Mouse (Mus musculus) CH12.LX (cell line): Measurements from ENCODE around the gene Macrod1. TPM values are rescaled to one million over a fixed set of nuclear protein-coding genes. Genes with fewer than 3 reads are reported as not detected.
A peak's percentile ranks its signal among the peaks of the same experiment; 100 is the strongest.

Source experiments
- DNase-seq: peaks from one replicate; pipeline ENCODE4 v3.0.0-alpha.2; 2013; ENCODE audit errors: extremely low read depth
- H3K27ac ChIP-seq: 2 replicates; pipeline ENCODE4 v1.5.1; 2012; ENCODE audit warnings: low read depth, mild to moderate bottlenecking, control low read depth, moderate library complexity; ENCODE audit not compliant: insufficient read depth
- H3K27me3 ChIP-seq: replicated peaks from 2 replicates; pipeline ENCODE3; 2012; ENCODE audit warnings: inconsistent platforms
- H3K36me3 ChIP-seq, 2 experiments: replicated peaks in 1 of 2; 2 replicates each; pipeline versions ENCODE3 to v1.6.1; 2012; ENCODE audit warnings: inconsistent platforms in 1 of 2, low read length in 1 of 2, mild to moderate bottlenecking in 1 of 2, mixed read lengths in 1 of 2, moderate library complexity in 1 of 2; ENCODE audit not compliant: control insufficient read depth in 1 of 2, insufficient read depth in 1 of 2
- H3K4me1 ChIP-seq, 2 experiments: 2 replicates each; pipeline ENCODE4 v1.6.1; 2012; ENCODE audit warnings: inconsistent platforms in 1 of 2, moderate library complexity in 1 of 2; ENCODE audit not compliant: insufficient read depth in 2 of 2, control insufficient read depth in 1 of 2
- H3K4me2 ChIP-seq: 2 replicates; pipeline ENCODE4 v1.6.1; 2012; ENCODE audit warnings: low read depth, mild to moderate bottlenecking, control low read depth; ENCODE audit not compliant: poor library complexity, insufficient read depth, severe bottlenecking
- H3K4me3 ChIP-seq, 3 experiments: fragments of 150-350 bp in 1 of 3; sonication (generic) in 1 of 3; replicated peaks in 1 of 3; 2 replicates each; pipeline versions ENCODE3 to v1.5.1; 2011 to 2012; ENCODE audit warnings: low read depth in 2 of 3, low read length in 2 of 3, mild to moderate bottlenecking in 2 of 3, moderate library complexity in 2 of 3, control low read depth in 1 of 3, improper control_type of control experiment in 1 of 3, inconsistent platforms in 1 of 3, mixed read lengths in 1 of 3; ENCODE audit not compliant: poor library complexity in 1 of 3
- H3K79me2 ChIP-seq: replicated peaks from 2 replicates; pipeline ENCODE4 v1.6.1; 2012; ENCODE audit warnings: mild to moderate bottlenecking, moderate library complexity; ENCODE audit not compliant: control insufficient read depth, poor library complexity, insufficient read depth, severe bottlenecking; ENCODE audit errors: extremely low read depth
- H3K9ac ChIP-seq: 2 replicates; pipeline ENCODE4 v1.6.1; 2012; ENCODE audit warnings: low read depth, mild to moderate bottlenecking, control low read depth, moderate library complexity; ENCODE audit not compliant: insufficient read depth
- H3K9me3 ChIP-seq: replicated peaks from 2 replicates; pipeline ENCODE3; 2012; ENCODE audit warnings: low read length, inconsistent platforms, mixed read lengths
- BHLHE40 ChIP-seq: IDR thresholded peaks from 2 replicates; pipeline ENCODE4 v1.6.1; 2011; ENCODE audit warnings: mild to moderate bottlenecking, low read depth, low read length, improper control_type of control experiment
- CHD1 ChIP-seq: IDR thresholded peaks from 2 replicates; pipeline ENCODE4 v1.6.1; 2012; ENCODE audit warnings: low read depth, low read length, improper control_type of control experiment, inconsistent platforms
- CHD2 ChIP-seq: IDR thresholded peaks from 2 replicates; pipeline ENCODE4 v1.6.1; 2011; ENCODE audit warnings: low read length, improper control_type of control experiment
- CTCF ChIP-seq, 2 experiments: IDR thresholded peaks in 1 of 2; conservative IDR thresholded peaks in 1 of 2; 2 replicates each; pipeline ENCODE4 v1.5.1; 2011 to 2012; ENCODE audit warnings: low read depth in 2 of 2, low read length in 2 of 2, improper control_type of control experiment in 1 of 2, inconsistent platforms in 1 of 2, mild to moderate bottlenecking in 1 of 2, moderate library complexity in 1 of 2
- EP300 ChIP-seq: IDR thresholded peaks from 2 replicates; pipeline ENCODE4 v1.6.1; 2011; ENCODE audit warnings: low read length, improper control_type of control experiment
- ETS1 ChIP-seq: conservative IDR thresholded peaks from 2 replicates; pipeline ENCODE4 v1.6.1; 2012; ENCODE audit warnings: low read depth, mild to moderate bottlenecking, inconsistent platforms, low read length, improper control_type of control experiment, moderate library complexity
- GABPA ChIP-seq: IDR thresholded peaks from 2 replicates; pipeline ENCODE4 v1.6.1; 2012; ENCODE audit warnings: low read depth, low read length, improper control_type of control experiment, inconsistent platforms; ENCODE audit not compliant: insufficient replicate concordance
- HCFC1 ChIP-seq: IDR thresholded peaks from 2 replicates; pipeline ENCODE4 v1.6.1; 2012; ENCODE audit warnings: low read depth, mild to moderate bottlenecking, inconsistent platforms, low read length, improper control_type of control experiment
- IRF4 ChIP-seq: IDR thresholded peaks from 2 replicates; pipeline ENCODE4 v1.6.1; 2014; ENCODE audit warnings: low read depth, mild to moderate bottlenecking, inconsistent platforms, low read length, improper control_type of control experiment
- MAX ChIP-seq: IDR thresholded peaks from 2 replicates; pipeline ENCODE4 v1.6.1; 2011; ENCODE audit warnings: low read length, improper control_type of control experiment
- MAZ ChIP-seq: IDR thresholded peaks from 2 replicates; pipeline ENCODE4 v1.6.1; 2012; ENCODE audit warnings: low read depth, mild to moderate bottlenecking, inconsistent platforms, low read length, improper control_type of control experiment, moderate library complexity
- MYC ChIP-seq: IDR thresholded peaks from 2 replicates; pipeline ENCODE4 v1.6.1; 2011; ENCODE audit warnings: low read depth, mild to moderate bottlenecking, improper control_type of control experiment, low read length
- NELFE ChIP-seq: IDR thresholded peaks from 2 replicates; pipeline ENCODE4 v1.6.1; 2011; ENCODE audit warnings: low read depth, low read length, improper control_type of control experiment
- NRF1 ChIP-seq: IDR thresholded peaks from 2 replicates; pipeline ENCODE4 v1.6.1; 2014; ENCODE audit warnings: low read depth, mild to moderate bottlenecking, inconsistent platforms, low read length, improper control_type of control experiment, moderate library complexity
- PAX5 ChIP-seq: IDR thresholded peaks from 2 replicates; pipeline ENCODE4 v1.6.1; 2012; ENCODE audit warnings: low read length, inconsistent platforms, mixed read lengths
- POLR2AphosphoS2 ChIP-seq: IDR thresholded peaks from 2 replicates; pipeline ENCODE4 v1.6.1; 2011; ENCODE audit warnings: low read depth, low read length, improper control_type of control experiment
- RCOR1 ChIP-seq: conservative IDR thresholded peaks from 2 replicates; pipeline ENCODE4 v1.6.1; 2012; ENCODE audit warnings: low read depth, mild to moderate bottlenecking, inconsistent platforms, low read length, improper control_type of control experiment
- SIN3A ChIP-seq: IDR thresholded peaks from 2 replicates; pipeline ENCODE4 v1.6.1; 2012; ENCODE audit warnings: low read length, improper control_type of control experiment, inconsistent platforms
- UBTF ChIP-seq: IDR thresholded peaks from 2 replicates; pipeline ENCODE4 v1.6.1; 2012; ENCODE audit warnings: low read depth, mild to moderate bottlenecking, inconsistent platforms, low read length, improper control_type of control experiment, moderate library complexity
- USF1 ChIP-seq: IDR thresholded peaks from 2 replicates; pipeline ENCODE4 v1.6.1; 2014; ENCODE audit warnings: low read depth, mild to moderate bottlenecking, inconsistent platforms, low read length, improper control_type of control experiment
- ZC3H11A ChIP-seq: IDR thresholded peaks from 2 replicates; pipeline ENCODE4 v1.6.1; 2012; ENCODE audit warnings: low read depth, mild to moderate bottlenecking, inconsistent platforms, low read length, improper control_type of control experiment
- ZKSCAN1 ChIP-seq: IDR thresholded peaks from 2 replicates; pipeline ENCODE4 v1.6.1; 2012; ENCODE audit warnings: low read depth, inconsistent platforms, low read length, improper control_type of control experiment, borderline replicate concordance
- ZNF384 ChIP-seq: IDR thresholded peaks from 2 replicates; pipeline ENCODE4 v1.6.1; 2012; ENCODE audit warnings: low read depth, low read length, improper control_type of control experiment, inconsistent platforms
- dilution Hi-C: fragments of 300-500 bp; cut with MboI; formaldehyde crosslinking; loops from 2 replicates; pipeline ENCODE4 v1.14.3; 2020; ENCODE audit warnings: low sequenced_read_pairs; ENCODE audit not compliant: extremely low pct_unique_long_range_greater_than_20kb, extremely low pct_ligation_motif_present
- in situ Hi-C: fragments of 300-500 bp; cut with MboI; formaldehyde crosslinking; loops from 3 replicates; pipeline ENCODE4 v1.14.3; 2019; ENCODE audit warnings: low sequenced_read_pairs, low pct_ligation_motif_present, low pct_unique_long_range_greater_than_20kb, mixed read lengths
- polyA plus RNA-seq: library from polyadenylated mRNA; unstranded; fragments of >175 nt; gene quantifications from 2 replicates; pipeline ENCODE4 v1.2.1, GENCODE M21; 2012; ENCODE audit warnings: low read depth; ENCODE audit not compliant: insufficient read length
- total RNA-seq, 2 experiments: library from RNA; depleted of rRNA; stranded (reverse); fragments of 300-350 nt in 1 of 2; fragments of >200 nt in 1 of 2; gene quantifications; 2 replicates each; pipeline ENCODE4 v1.2.3; 2012 to 2014

The Macrod1 gene
- total and polyA plus RNA-seq, 3 experiments = 1.0 TPM; not detected in 2

GRCm38 (mm10) chr19:7034006-7034405 is 22.6 kb upstream of the Macrod1 start:
- Histone ChIP-seq H3K9me3 (no peaks in the 10 kb centered on the region), H3K27me3 (no peaks in the 10 kb centered on the region), H3K4me2 (no peak overlapping the region), H3K36me3 (peaks cover 50 to 77% of the 10 kb centered on the region in 2 experiments), H3K27ac (no peak overlapping the region), H3K9ac (no peak overlapping the region), H3K79me2 (peaks cover 52% of the 10 kb centered on the region), H3K4me3 (no peak overlapping the region), H3K4me1 (peaks cover 6 to 25% of the 10 kb centered on the region in 2 experiments)
- TF ChIP-seq PAX5 (no peak), EP300 (no peak), CTCF (conservative IDR thresholded peaks at IDR 0.05 in 1 of 2, IDR thresholded peaks at IDR 0.05 in 1 of 2; ENCODE audit: low read depth in 2 of 2, low read length in 2 of 2) (0 out of 4 replicates have a peak, but pooled peaks of 1 of the 2 experiments have one; percentile 6), ZKSCAN1 (no peak), IRF4 (no peak), HCFC1 (no peak)
- DNase-seq = no peak
- in situ Hi-C loops (no loop called here), dilution Hi-C loops (no loop called here)

DNA sequence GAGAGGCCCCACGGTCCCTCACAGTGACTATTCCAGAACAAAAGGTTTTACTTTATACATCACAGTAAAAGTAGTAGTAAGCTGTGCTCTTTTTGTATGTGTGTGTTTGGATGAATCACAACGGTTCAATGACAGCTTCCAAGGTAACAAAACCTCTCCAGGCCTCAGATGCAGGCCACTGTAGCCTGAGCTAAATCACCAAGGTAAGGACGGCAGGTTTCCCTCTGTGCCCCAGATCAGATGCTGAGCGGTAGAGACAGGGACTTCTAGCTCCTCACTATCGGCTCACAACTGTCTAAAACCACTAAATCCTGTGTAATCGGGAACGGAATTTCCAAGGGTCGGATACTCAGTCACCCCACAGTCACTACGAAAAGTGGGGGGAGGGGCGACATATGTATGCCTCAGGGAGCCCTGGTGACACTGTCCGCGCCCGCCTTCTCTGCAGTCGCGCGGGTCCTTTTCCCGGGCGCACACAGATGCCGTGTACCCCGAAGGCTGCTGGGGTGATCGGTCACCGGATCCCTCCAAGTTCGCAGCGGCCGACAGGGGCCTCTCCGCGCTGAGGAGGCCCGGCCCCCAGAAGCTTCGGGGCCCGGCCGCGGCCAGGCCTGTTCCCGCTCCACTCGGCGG is 17.4 kb upstream of the Macrod1 start:
- peak; percentile 63 for DNase-seq
- H3K4me3 ChIP-seq = peak overlapping the region; percentile 85 to 98 (median 88)
- peak overlapping the region; percentile 46; the same call in 1 of the 2 replicates for H3K4me2 ChIP-seq
- peaks cover 53% of the 10 kb centered on the region for H3K79me2 ChIP-seq
- H3K9ac ChIP-seq = peak overlapping the region; percentile 88
- no peak; the same call in 1 of the 2 replicates for TF ChIP-seq UBTF
- peak; percentile 52; the same call in 1 of the 2 replicates for TF ChIP-seq SIN3A
- TF ChIP-seq CHD2 = peak; percentile 22; the same call in 1 of the 2 replicates
- TF ChIP-seq CHD1 = 0 out of 2 replicates have a peak, but pooled peaks have one; percentile 74
- dilution Hi-C loops (no loop called here), in situ Hi-C loops (no loop called here)
- H3K27ac ChIP-seq = no peak overlapping the region; the same call in 1 of the 2 replicates
- H3K36me3 ChIP-seq = peaks cover 10 to 28% of the 10 kb centered on the region in 2 experiments
- peaks cover 12 to 41% of the 10 kb centered on the region in 2 experiments for H3K4me1 ChIP-seq
- H3K9me3 ChIP-seq = no peaks in the 10 kb centered on the region
- peaks cover 4% of the 10 kb centered on the region for H3K27me3 ChIP-seq

DNA sequence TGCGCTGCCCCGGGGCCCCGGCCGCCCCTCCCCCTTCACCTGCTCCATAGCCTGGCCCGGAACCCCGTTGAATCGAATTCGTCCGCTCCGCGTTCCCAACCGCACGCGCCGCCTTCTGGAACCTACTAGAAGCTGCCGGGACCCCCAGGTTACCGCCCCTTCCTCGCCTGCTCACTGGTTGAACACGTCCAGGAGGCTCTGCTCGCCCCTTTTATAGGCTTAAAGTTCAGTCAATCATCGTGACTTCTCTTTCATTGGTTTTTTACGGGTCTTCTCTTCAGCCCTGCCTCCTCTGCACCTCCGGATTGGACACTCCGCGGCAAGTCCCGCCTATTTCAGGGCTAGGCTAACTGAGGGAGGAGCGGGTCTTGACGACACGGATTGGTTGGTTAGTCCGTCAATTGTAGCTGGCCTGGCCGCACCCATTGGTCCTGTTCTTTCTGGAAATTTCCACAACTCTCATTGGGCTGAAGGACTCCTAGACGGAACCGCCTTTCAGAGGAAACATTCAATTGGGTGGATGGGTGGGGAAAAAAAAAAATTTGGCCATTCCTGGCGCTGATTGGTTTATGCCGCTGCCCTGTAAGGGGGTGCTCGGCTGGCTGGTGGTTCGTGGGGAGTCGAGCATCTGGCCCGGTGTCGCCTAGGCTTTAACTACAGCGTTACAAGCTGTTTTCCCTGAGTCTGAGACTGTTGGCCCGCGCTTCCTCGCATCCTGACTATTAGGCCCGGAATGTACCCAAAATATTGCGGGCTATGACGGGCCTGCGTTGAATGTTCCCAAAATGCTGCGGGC is 16.6 kb upstream of the Macrod1 start, which contains the start of gene Stip1:
Gene Stip1 (minus strand): TSS at position 127 of the 796 bp plus-strand sequence.
- peaks cover 46% of the 10 kb centered on the region for H3K79me2 ChIP-seq
- H3K4me2 ChIP-seq = peak within 1 kb of the TSS; percentile 60
- H3K9ac ChIP-seq = peak within 1 kb of the TSS; percentile 88
- peaks cover 6 to 21% of the 10 kb centered on the region in 2 experiments for H3K36me3 ChIP-seq
- H3K4me1 ChIP-seq = peaks cover 12 to 41% of the 10 kb centered on the region in 2 experiments
- H3K27me3 ChIP-seq = peaks cover 10% of the 10 kb centered on the region
- peak; percentile 100 for DNase-seq
- in situ Hi-C loops = no loop called here
- peak within 1 kb of the TSS; percentile 85 to 98 (median 88) for H3K4me3 ChIP-seq
- dilution Hi-C loops = no loop called here
- peak within 1 kb of the TSS; percentile 53 for H3K27ac ChIP-seq
- no peaks in the 10 kb centered on the region for H3K9me3 ChIP-seq
- TF ChIP-seq NELFE (peak; percentile 92), ZNF384 (peak; percentile 99), MAX (peak; percentile 57; the same call in 1 of the 2 replicates), UBTF (0 out of 2 replicates have a peak, but pooled peaks have one; percentile 10), GABPA (no peak), RCOR1 (no peak), ZC3H11A (no peak), ETS1 (no peak), MYC (0 out of 2 replicates have a peak, but pooled peaks have one; percentile 71), USF1 (no peak), MAZ (0 out of 2 replicates have a peak, but pooled peaks have one; percentile 20), NRF1 (peak; percentile 37; the same call in 1 of the 2 replicates), BHLHE40 (peak; percentile 34; the same call in 1 of the 2 replicates), CHD2 (peak; percentile 98), POLR2AphosphoS2 (peak; percentile 90)
